Mouse (Mus musculus) kidney, postnatal 10 days (tissue): ENCODE measurements at regions not wholly inside any gene's neighbourhood (a gene's known extent, or its start where the extent isn't known, plus 50 kb on each side); places are given as distances from the start of the nearest gene placed in this dataset.

Source experiments
- DNase-seq: peaks from one replicate; pipeline ENCODE4 v3.0.0; 2021; ENCODE audit warnings: mixed read lengths

GRCm38 (mm10) chr9:24833766-24834165 is 59.7 kb upstream of the Tbx20 start:
- no peak for DNase-seq

- DNase-seq: no peak
Observed at GRCm38 (mm10) chr9:24848210-24848609, 74.1 kb upstream of the Tbx20 start.

- no peak for DNase-seq
Observed at GRCm38 (mm10) chr9:24859459-24859858, 85.4 kb upstream of the Tbx20 start.

GRCm38 (mm10) chr9:24866390-24867173 is 92.5 kb upstream of the Tbx20 start:
- no peak for DNase-seq

- no peak for DNase-seq
Observed at GRCm38 (mm10) chr9:24868746-24869145, 94.6 kb upstream of the Tbx20 start.

- DNase-seq: no peak
Observed at GRCm38 (mm10) chr9:24874434-24875143, 100.5 kb upstream of the Tbx20 start.

GRCm38 (mm10) chr9:24878384-24879174 is 104.5 kb upstream of the Tbx20 start:
- no peak for DNase-seq

- no peak for DNase-seq
Observed at GRCm38 (mm10) chr9:24879662-24880061, 105.6 kb upstream of the Tbx20 start.

- DNase-seq: peak; percentile 8
Observed at GRCm38 (mm10) chr9:24884011-24884410, 109.9 kb upstream of the Tbx20 start.

- DNase-seq: no peak
Observed at GRCm38 (mm10) chr9:24888282-24888681, 114.2 kb upstream of the Tbx20 start.

- peak; percentile 78 for DNase-seq
Observed at GRCm38 (mm10) chr9:24896498-24897261, 122.6 kb upstream of the Tbx20 start.

GRCm38 (mm10) chr9:24899206-24899928 is 125.3 kb upstream of the Tbx20 start:
- no peak for DNase-seq

GRCm38 (mm10) chr9:24903706-24904105 is 129.6 kb upstream of the Tbx20 start:
- DNase-seq: no peak

- DNase-seq: no peak
Observed at GRCm38 (mm10) chr9:24909086-24909979, 135.2 kb upstream of the Tbx20 start.

- no peak for DNase-seq
Observed at GRCm38 (mm10) chr9:24910738-24911137, 136.6 kb upstream of the Tbx20 start.

GRCm38 (mm10) chr9:24920031-24920445 is 145.9 kb upstream of the Tbx20 start:
- DNase-seq: no peak

- DNase-seq: no peak
Observed at GRCm38 (mm10) chr9:24922051-24922860, 148.2 kb upstream of the Tbx20 start.

GRCm38 (mm10) chr9:24923514-24923913 is 149.4 kb upstream of the Tbx20 start:
- DNase-seq: no peak

- DNase-seq: peak; percentile 45
Observed at GRCm38 (mm10) chr9:24937731-24938130, 151.5 kb upstream of the Gm10181 start.

- no peak for DNase-seq
Observed at GRCm38 (mm10) chr9:24942943-24943342, 146.3 kb upstream of the Gm10181 start.
